Mouse (Mus musculus): ENCODE data around the gene Tmem53.

Gene Tmem53

GRCm38 (mm10) chr4:117267831-117268437, 16.2 kb downstream of the Tmem53 start:
- Histone ChIP-seq H3K4me1 (replicated peaks; ENCODE audit: low read depth, low read length) (peaks cover 56% of the 10 kb centered on the region), H3K36me3 (ENCODE audit: insufficient read depth, low read length) (peaks cover 23% of the 10 kb centered on the region), H3K4me3 (replicated peaks; ENCODE audit: low read length) (peak overlapping the region; percentile 70), H3K27me3 (ENCODE audit: insufficient read depth, low read length) (no peaks in the 10 kb centered on the region), H3K9me3 (ENCODE audit: low read length) (no peaks in the 10 kb centered on the region)
- no peak for TF ChIP-seq POU5F1 (IDR thresholded peaks at IDR 0.05; ENCODE audit: borderline replicate concordance, low read length)
- TF ChIP-seq NANOG (IDR thresholded peaks at IDR 0.05; ENCODE audit: borderline replicate concordance, low read length): no peak
- TF ChIP-seq CTCF (conservative IDR thresholded peaks at IDR 0.05; ENCODE audit: low read length): no peak

- Histone ChIP-seq H3K4me1 (replicated peaks; ENCODE audit: low read depth, low read length) (peaks cover 63% of the 10 kb centered on the region), H3K9me3 (ENCODE audit: low read length) (peaks cover 10% of the 10 kb centered on the region), H3K4me3 (replicated peaks; ENCODE audit: low read length) (no peak overlapping the region), H3K27me3 (ENCODE audit: insufficient read depth, low read length) (no peaks in the 10 kb centered on the region), H3K36me3 (ENCODE audit: insufficient read depth, low read length) (peaks cover 46% of the 10 kb centered on the region)
- TF ChIP-seq NANOG (IDR thresholded peaks at IDR 0.05; ENCODE audit: borderline replicate concordance, low read length) (no peak), CTCF (conservative IDR thresholded peaks at IDR 0.05; ENCODE audit: low read length) (peak; percentile 86)
Measured at GRCm38 (mm10) chr4:117270278-117270677, 18.5 kb downstream of the Tmem53 start.

GRCm38 (mm10) chr4:117272459-117272858, 20.7 kb downstream of the Tmem53 start:
- peaks cover 76% of the 10 kb centered on the region for H3K4me1 ChIP-seq (replicated peaks; ENCODE audit: low read depth, low read length)
- peaks cover 68% of the 10 kb centered on the region for H3K36me3 ChIP-seq (ENCODE audit: insufficient read depth, low read length)
- TF ChIP-seq NANOG (IDR thresholded peaks at IDR 0.05; ENCODE audit: borderline replicate concordance, low read length): no peak
- TF ChIP-seq CTCF (conservative IDR thresholded peaks at IDR 0.05; ENCODE audit: low read length): no peak
- no peak for TF ChIP-seq POU5F1 (IDR thresholded peaks at IDR 0.05; ENCODE audit: borderline replicate concordance, low read length)
- H3K9me3 ChIP-seq (ENCODE audit: low read length): peaks cover 10% of the 10 kb centered on the region
- H3K4me3 ChIP-seq (replicated peaks; ENCODE audit: low read length): no peak overlapping the region
- no peaks in the 10 kb centered on the region for H3K27me3 ChIP-seq (ENCODE audit: insufficient read depth, low read length)

GRCm38 (mm10) chr4:117274720-117275119, 23.0 kb downstream of the Tmem53 start:
- no peak for TF ChIP-seq CTCF (conservative IDR thresholded peaks at IDR 0.05; ENCODE audit: low read length)
- TF ChIP-seq NANOG (IDR thresholded peaks at IDR 0.05; ENCODE audit: borderline replicate concordance, low read length): no peak
- no peak for TF ChIP-seq POU5F1 (IDR thresholded peaks at IDR 0.05; ENCODE audit: borderline replicate concordance, low read length)
- no peaks in the 10 kb centered on the region for H3K27me3 ChIP-seq (ENCODE audit: insufficient read depth, low read length)
- peaks cover 90% of the 10 kb centered on the region for H3K36me3 ChIP-seq (ENCODE audit: insufficient read depth, low read length)
- H3K9me3 ChIP-seq (ENCODE audit: low read length): peaks cover 10% of the 10 kb centered on the region
- peaks cover 78% of the 10 kb centered on the region for H3K4me1 ChIP-seq (replicated peaks; ENCODE audit: low read depth, low read length)
- no peak overlapping the region for H3K4me3 ChIP-seq (replicated peaks; ENCODE audit: low read length)

DNA sequence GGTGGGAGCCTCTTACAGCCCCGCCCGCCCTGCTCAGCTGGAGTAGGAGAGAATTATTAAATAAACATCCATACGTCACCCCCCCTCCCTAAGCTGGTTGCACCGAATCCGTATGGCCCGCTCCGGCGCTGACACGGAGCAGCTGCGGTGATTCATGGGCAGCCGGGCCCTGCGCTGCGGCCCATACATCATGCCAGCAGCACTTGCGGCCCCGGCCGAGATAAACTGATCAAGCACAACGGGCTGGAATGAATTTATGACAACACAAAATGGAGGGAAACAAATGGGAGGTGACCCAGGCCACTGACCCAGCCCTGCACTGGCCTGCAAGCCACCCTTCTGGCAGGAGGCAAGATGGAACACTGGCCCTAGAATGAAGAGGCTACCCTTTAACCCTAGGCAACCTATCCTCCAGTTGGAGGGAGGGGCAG, 24.5 kb downstream of the Tmem53 start:
- Histone ChIP-seq H3K4me3 (replicated peaks; ENCODE audit: low read length) (peak overlapping the region; percentile 10; the same call in 1 of the 2 replicates), H3K9me3 (ENCODE audit: low read length) (peaks cover 10% of the 10 kb centered on the region), H3K4me1 (replicated peaks; ENCODE audit: low read depth, low read length) (peaks cover 79% of the 10 kb centered on the region), H3K27me3 (ENCODE audit: insufficient read depth, low read length) (no peaks in the 10 kb centered on the region), H3K36me3 (ENCODE audit: insufficient read depth, low read length) (peaks cover 100% of the 10 kb centered on the region)
- no peak for TF ChIP-seq POU5F1 (IDR thresholded peaks at IDR 0.05; ENCODE audit: borderline replicate concordance, low read length)
- no peak for TF ChIP-seq CTCF (conservative IDR thresholded peaks at IDR 0.05; ENCODE audit: low read length)
- no peak for TF ChIP-seq NANOG (IDR thresholded peaks at IDR 0.05; ENCODE audit: borderline replicate concordance, low read length)

DNA sequence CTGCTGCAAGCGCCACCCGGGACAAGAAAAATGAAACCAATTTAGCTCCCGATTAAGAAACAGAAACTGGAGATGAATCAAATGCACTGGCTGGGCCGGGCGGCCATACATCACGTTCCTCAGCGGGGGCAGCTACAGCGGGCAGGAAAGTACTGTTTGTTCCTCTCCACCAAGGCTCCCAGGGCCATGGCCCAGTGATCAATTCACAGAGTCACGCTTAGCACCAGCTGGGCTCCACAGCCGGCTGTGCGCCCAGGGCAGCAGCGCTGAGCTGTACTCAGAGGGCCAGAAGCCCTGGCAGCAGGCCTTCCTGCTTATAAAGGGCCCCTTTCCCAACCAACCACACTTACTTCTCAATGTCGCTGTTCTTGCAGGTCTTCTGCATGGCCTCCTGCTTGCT, 25.3 kb downstream of the Tmem53 start:
- peaks cover 100% of the 10 kb centered on the region for H3K36me3 ChIP-seq (ENCODE audit: insufficient read depth, low read length)
- H3K4me1 ChIP-seq (replicated peaks; ENCODE audit: low read depth, low read length): peaks cover 79% of the 10 kb centered on the region
- no peaks in the 10 kb centered on the region for H3K27me3 ChIP-seq (ENCODE audit: insufficient read depth, low read length)
- peaks cover 10% of the 10 kb centered on the region for H3K9me3 ChIP-seq (ENCODE audit: low read length)
- no peak overlapping the region for H3K4me3 ChIP-seq (replicated peaks; ENCODE audit: low read length)
- TF ChIP-seq NANOG (IDR thresholded peaks at IDR 0.05; ENCODE audit: borderline replicate concordance, low read length) (no peak), CTCF (conservative IDR thresholded peaks at IDR 0.05; ENCODE audit: low read length) (no peak), POU5F1 (IDR thresholded peaks at IDR 0.05; ENCODE audit: borderline replicate concordance, low read length) (no peak)

- TF ChIP-seq POU5F1 (IDR thresholded peaks at IDR 0.05; ENCODE audit: borderline replicate concordance, low read length): no peak
- TF ChIP-seq NANOG (IDR thresholded peaks at IDR 0.05; ENCODE audit: borderline replicate concordance, low read length): no peak
- no peak for TF ChIP-seq CTCF (conservative IDR thresholded peaks at IDR 0.05; ENCODE audit: low read length)
- peaks cover 79% of the 10 kb centered on the region for H3K4me1 ChIP-seq (replicated peaks; ENCODE audit: low read depth, low read length)
- H3K27me3 ChIP-seq (ENCODE audit: insufficient read depth, low read length): no peaks in the 10 kb centered on the region
- peaks cover 10% of the 10 kb centered on the region for H3K9me3 ChIP-seq (ENCODE audit: low read length)
- H3K4me3 ChIP-seq (replicated peaks; ENCODE audit: low read length): no peak overlapping the region
- peaks cover 100% of the 10 kb centered on the region for H3K36me3 ChIP-seq (ENCODE audit: insufficient read depth, low read length)
Measured at GRCm38 (mm10) chr4:117277687-117278086, 25.9 kb downstream of the Tmem53 start.

GRCm38 (mm10) chr4:117278381-117279252, 26.9 kb downstream of the Tmem53 start:
- TF ChIP-seq CTCF (conservative IDR thresholded peaks at IDR 0.05; ENCODE audit: low read length): no peak
- no peak for TF ChIP-seq NANOG (IDR thresholded peaks at IDR 0.05; ENCODE audit: borderline replicate concordance, low read length)
- TF ChIP-seq POU5F1 (IDR thresholded peaks at IDR 0.05; ENCODE audit: borderline replicate concordance, low read length): no peak
- peaks cover 10% of the 10 kb centered on the region for H3K9me3 ChIP-seq (ENCODE audit: low read length)
- H3K36me3 ChIP-seq (ENCODE audit: insufficient read depth, low read length): peaks cover 100% of the 10 kb centered on the region
- peaks cover 79% of the 10 kb centered on the region for H3K4me1 ChIP-seq (replicated peaks; ENCODE audit: low read depth, low read length)
- no peaks in the 10 kb centered on the region for H3K27me3 ChIP-seq (ENCODE audit: insufficient read depth, low read length)
- no peak overlapping the region for H3K4me3 ChIP-seq (replicated peaks; ENCODE audit: low read length)
